Mouse (Mus musculus) layer of hippocampus, postnatal 25 days (tissue): ENCODE measurements around the gene Zfp652. TPM values are rescaled to one million over a fixed set of nuclear protein-coding genes. Genes with fewer than 3 reads are reported as not detected.

Source experiments
- DNase-seq, 2 experiments: peaks; one replicate each; pipeline ENCODE4 v3.0.0; 2022; ENCODE audit warnings: mixed read lengths in 2 of 2, low spot score in 1 of 2; ENCODE audit errors: extremely low spot score in 1 of 2
- total RNA-seq, 2 experiments: library from RNA; stranded (reverse); gene quantifications; 2 replicates each; pipeline ENCODE4 v1.2.3; 2021

Zfp652 gene
- total RNA-seq, 2 experiments from 2014 or later, result 43.8 to 51.8 TPM

- DNase-seq, result no peak
Measured at GRCm38 (mm10) chr11:95795582-95795981, 83.1 kb downstream of the Zfp652 start.

- no peak for DNase-seq
Measured at GRCm38 (mm10) chr11:95805010-95805409, 92.5 kb downstream of the Zfp652 start.

GRCm38 (mm10) chr11:95805527-95805926 is 93.1 kb downstream of the Zfp652 start:
- no peak for DNase-seq

- no peak for DNase-seq
Measured at GRCm38 (mm10) chr11:95807884-95808283, 95.4 kb downstream of the Zfp652 start.

DNA sequence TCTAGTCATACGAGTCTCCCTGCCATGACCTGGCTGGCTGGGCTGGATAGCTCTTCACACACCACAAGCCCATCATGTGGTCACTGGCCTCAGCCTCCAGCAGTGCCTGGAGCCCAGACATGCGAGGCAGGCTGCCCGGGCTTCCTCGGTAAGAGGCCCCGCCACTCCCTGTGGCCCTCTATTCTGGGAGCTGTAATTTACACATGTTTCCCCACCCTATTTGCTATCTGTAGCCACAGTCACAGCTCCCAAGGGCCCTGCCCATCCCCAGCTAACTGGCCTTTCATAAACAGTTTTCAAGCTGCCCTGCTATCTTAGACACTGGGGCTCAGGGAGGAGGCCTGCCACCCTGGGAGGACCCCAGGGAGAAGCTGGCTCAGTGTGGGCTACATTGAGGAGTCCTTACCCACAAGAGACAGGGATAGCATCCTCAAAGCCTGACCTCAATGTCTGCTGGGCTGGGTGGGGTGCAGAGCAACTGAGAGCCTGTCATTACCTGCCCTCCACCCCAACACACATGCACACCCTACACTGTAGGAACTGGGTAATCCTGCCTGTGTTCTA is 96.1 kb downstream of the Zfp652 start:
- DNase-seq, result no peak

DNA sequence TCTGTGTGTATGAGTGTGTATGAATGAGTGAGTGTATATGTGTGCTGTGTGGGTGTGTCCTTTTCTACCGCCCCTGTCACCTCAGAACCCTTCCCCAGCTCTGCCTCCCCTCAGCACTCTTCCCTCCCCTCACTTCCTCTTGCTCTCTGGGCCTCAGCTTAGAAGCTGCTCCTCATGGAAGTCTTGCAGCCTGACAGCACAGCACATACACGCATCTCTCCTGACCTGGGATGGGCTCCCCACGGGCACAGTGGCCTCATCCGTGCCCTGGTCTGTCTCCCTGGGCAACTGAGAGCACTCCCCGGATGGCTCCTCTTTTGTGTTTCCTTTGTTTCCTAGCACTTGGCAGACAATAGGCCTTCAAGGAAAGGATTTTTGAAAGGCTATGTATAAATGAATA is 97.1 kb downstream of the Zfp652 start:
- no peak for DNase-seq

DNA sequence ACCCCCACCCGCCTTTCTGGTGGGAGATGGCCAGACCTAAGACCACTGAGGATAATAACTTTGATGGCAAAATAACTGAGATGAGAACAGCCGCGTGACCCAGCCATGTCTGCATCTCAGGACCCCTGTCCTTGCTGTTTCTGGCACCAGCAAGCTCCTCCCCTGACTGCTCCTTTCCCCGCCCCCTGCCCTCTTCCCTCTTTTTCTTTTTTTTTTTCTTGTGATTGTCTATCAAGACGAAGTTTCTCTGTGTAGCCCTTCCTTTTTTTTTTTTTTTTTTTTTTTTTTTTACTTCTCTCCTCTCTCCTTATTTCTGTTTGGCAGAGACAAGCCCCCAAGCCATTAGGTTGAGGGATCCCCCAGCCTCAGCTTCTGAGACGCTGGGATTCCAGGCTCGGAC is 98.4 kb downstream of the Zfp652 start:
- DNase-seq, result no peak

DNA sequence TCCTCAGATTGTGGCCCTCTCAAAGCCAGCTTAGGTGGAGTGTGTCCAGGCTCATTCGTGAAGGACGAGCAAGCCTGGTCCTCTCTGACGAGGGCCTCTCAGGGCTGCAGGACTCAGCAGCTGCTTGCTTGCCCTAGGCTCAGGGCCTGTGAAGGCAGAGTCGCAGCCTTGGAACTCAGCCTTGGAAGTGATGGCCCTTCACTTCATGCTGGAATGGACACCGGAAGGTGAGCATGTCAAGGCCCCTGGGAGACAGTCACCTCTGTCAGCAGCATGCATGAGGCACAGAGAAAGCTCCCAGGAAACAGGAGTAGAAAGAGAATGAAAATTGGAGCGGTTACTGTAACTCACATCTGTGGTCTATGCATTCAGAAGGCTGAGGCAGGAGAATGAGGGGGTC is 99.3 kb downstream of the Zfp652 start:
- no peak for DNase-seq

DNA sequence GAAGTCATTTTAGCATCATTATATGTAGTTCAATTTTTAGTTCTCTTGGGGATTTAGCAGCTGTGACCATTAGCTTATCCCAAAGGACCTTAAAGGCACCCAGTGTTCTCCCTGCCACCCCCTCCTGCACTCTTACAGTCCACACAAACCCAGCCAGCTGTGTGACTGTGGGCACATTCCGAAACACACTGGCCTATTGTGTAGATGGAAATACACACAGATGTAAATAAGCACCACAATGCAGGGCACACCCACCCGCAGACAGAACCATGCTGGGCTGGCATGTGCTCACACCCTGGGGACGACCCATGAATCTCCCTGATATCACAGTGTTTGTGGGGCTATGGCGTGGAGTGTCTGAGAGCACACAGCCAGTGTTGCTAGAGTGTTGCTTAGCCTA is 99.8 kb downstream of the Zfp652 start:
- DNase-seq, result no peak

DNA sequence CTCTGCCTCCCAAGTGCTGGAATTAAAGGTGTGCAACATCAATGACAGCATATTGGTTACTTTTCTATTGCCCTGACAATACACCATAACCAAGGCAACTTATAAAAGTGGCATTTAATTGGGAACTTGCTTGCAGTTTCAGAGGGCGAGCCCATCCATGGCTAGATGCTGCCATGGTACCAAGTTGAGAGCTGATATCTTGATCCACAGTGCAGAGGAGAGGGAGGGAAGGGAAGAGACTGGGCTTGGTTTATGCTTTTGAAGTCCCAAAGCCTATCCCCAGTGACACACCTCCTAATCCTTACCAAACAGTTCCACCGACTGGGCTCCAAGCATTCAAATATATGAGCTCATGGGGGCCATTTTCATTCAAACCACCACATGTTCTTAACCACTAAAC is 101.6 kb downstream of the Zfp652 start:
- DNase-seq, result no peak

DNA sequence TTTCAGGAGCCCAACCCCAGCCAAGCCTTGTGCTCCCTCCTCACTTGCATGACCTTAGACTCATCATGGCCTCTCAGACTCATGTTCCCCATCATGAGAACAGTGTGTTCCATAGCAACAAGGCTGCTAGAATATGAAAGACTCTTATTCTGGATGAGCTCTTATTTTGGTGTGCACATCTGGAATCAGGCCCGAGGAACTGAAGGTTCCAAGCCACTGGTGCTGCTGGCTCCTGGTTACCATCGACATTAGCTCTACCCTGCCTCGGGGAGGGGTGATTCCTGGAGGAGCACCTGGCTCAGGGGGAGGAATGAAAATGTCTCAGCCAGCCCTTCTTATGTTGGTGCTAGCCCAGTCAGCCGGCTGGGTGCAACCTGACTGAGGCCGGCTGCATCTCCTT is 102.4 kb downstream of the Zfp652 start:
- no peak for DNase-seq

DNA sequence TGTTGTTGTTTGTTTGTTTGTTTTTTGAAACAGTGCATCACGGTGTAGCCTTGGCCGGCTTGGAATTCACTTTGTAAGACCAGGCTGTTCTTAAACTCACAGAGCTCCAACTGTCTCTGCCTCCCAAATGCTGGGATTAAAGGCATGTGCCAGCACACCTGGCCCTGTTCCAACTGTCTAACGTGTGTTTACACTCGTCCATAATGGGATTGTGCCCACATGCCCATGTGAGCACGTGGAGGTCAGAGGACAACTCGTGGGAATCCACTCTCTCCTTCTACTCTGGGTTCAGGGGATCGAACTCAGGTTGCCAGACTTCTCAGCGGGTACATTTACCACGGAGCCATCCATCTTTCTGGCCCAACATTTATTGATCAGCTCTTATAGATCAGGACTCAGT is 102.9 kb downstream of the Zfp652 start:
- DNase-seq, result no peak

- no peak for DNase-seq
Measured at GRCm38 (mm10) chr11:95819138-95819537, 106.7 kb downstream of the Zfp652 start.

DNA sequence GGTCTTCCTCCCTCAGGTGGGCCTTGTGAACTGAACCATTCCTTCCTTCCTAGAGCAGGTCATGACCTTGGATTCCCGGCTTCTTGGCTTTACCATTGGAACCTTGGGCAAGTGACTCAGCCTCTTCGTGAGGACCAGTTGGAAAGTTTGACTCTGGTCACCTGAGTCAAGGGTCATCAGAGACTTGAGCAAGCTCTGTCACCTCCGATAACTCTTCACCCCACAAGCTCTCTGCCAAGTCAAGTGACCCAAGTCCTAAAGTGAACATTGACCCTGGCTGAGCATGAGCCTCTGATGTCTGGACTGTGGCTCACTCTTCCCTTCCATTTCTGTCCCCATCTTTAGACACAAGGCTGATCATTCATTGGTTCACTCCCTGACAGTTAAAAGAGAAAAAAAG is 109.0 kb downstream of the Zfp652 start:
- DNase-seq, result no peak

- DNase-seq, result no peak
Measured at GRCm38 (mm10) chr11:95822437-95822836, 110.0 kb downstream of the Zfp652 start.

DNA sequence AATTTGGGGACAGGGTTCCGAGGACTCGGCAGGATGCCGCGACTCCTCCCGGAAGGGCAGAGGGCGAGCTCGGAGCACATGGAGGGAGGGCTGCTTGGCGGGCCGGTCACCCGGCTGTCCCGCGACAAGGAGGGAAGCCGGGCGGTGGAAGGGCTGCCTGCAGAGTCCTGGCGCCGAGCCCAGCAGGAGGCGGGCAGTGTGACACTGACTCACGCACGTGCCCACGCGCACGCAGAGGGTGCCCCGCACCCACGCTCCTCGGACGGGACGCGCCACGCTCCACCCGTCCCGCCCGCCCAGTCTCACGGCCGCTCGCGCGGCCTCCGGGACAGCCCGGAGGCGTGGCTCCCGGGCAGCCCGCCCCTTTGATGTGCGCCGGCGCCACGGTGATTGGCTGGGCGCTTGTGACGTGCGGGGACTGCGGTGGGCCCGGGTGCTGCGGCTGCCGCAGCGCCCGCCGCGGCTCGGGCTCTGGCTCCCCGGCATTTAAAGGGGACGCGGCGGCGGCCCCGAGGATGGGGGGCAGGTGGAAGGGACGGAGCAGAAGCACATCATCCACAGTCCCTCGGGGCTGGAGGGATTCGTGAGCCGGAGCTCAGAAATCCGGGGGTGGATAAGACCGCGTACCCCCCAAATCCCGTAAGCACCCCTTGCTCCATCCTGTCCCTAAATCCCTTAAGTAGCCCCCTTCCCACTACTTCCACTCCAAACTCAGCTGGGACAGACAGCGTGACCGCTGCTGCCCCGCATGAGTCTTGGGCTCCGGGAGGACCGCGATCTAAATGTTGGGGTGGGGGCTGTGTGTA is 111.8 kb downstream of the Zfp652 start, which contains the start of gene Phospho1:
Gene Phospho1, plus strand, starts transcription at position 429 of the 806 bp plus-strand sequence.
- DNase-seq, result peak; percentile 77 to 79

DNA sequence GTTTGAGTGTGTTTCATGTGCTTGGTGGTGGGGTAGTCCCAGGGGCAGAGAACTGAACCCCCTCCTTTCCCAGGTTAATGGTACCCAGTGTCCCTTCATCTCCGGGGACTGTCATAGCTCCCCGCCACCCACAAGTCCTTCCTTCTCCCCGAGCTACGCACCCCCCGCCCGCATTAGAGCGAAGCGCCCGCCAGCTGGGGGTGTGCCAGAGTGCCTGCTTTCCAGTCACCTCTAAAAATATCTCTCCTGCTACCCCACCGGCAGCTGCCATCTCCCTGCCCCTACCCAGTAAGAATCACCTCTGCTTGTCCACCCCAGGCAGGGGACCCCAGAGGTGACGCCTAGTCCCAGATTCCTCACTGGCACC is 112.4 kb downstream of the Zfp652 start:
- peak; percentile 39 to 58 for DNase-seq

- DNase-seq, result no peak
Measured at GRCm38 (mm10) chr11:95825625-95826024, 113.2 kb downstream of the Zfp652 start.

- no peak for DNase-seq
Measured at GRCm38 (mm10) chr11:95826317-95827167, 114.1 kb downstream of the Zfp652 start.

DNA sequence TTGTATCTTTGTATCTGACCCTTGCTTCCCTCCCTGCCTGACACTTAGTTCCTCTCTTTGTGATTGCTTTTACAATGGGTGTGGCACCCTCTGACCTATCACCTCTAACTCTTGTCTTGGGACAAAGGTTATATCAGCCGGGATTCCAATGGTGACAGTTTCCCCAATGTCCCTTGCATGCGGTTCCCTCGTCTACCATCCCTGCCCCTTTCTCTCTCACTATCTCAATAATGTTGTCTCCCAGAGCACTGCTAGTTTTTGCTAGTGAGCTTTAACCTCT is 114.6 kb downstream of the Zfp652 start:
- DNase-seq, result no peak

DNA sequence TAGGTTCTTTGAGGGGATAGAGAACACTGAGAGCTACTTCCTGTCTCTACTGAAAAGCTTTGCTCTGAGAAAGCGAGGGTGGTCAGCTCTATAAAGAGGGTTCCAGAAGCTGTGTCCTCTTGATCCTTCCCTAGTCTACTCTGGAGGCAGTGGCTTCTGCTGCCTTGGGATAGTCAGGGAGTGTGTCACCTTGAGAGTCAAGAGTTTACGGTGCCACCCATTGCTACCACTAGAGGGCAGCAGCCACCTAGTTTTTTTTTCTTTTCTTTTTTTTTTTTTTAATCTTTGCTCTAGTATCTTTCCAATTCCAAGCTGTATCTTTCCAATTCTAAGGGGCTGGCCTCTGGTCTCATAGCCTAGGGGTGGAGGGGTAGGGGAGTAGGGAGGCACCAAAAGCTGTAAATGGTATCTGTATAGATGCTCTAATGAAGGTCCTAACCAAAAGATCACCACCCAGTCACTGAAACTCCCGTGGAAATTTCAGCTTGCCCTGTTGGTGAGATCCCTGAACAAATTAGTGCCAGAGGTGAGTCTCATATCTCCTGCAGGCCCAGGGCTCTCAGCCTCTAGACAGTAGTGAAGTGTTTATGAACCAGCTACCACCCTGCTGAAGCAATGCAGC is 115.1 kb downstream of the Zfp652 start:
- peak; percentile 43 to 76 for DNase-seq
